Mouse (Mus musculus) limb, embryonic 15.5 days (tissue): ENCODE results near the gene Cep57. TPM values are rescaled to one million over a fixed set of nuclear protein-coding genes. Genes with fewer than 3 reads are reported as not detected.
A peak's percentile ranks its signal among the peaks of the same experiment; 100 is the strongest.

ENCODE experiments used
- ATAC-seq: fragments of 200-750 bp; cut with Nextera tagmentation; 2 replicates; pipeline ENCODE4 v1.8.0; 2017; ENCODE audit warnings: low read depth, moderate TSS enrichment; ENCODE audit not compliant: insufficient number of reproducible peaks, low FRiP score, low TSS enrichment
- H3K27ac ChIP-seq: fragments of 300-500 bp; sonication (generic); 2 replicates; pipeline ENCODE4 v1.5.1; 2015; ENCODE audit warnings: moderate library complexity, mild to moderate bottlenecking, inconsistent platforms
- H3K27me3 ChIP-seq: fragments of 300-500 bp; sonication (generic); 2 replicates; pipeline ENCODE4 v1.6.1; 2015; ENCODE audit warnings: inconsistent platforms
- H3K36me3 ChIP-seq: fragments of 300-500 bp; sonication (generic); 2 replicates; pipeline ENCODE4 v1.6.1; 2015; ENCODE audit warnings: inconsistent platforms
- H3K4me1 ChIP-seq: fragments of 300-500 bp; sonication (generic); 2 replicates; pipeline ENCODE4 v1.6.1; 2015; ENCODE audit warnings: inconsistent platforms
- H3K4me2 ChIP-seq: fragments of 300-500 bp; sonication (generic); 2 replicates; pipeline ENCODE4 v1.6.1; 2015; ENCODE audit warnings: mild to moderate bottlenecking, inconsistent platforms
- H3K4me3 ChIP-seq: fragments of 300-500 bp; sonication (generic); 2 replicates; pipeline ENCODE4 v1.5.1; 2015; ENCODE audit warnings: mild to moderate bottlenecking, inconsistent platforms
- H3K9ac ChIP-seq: fragments of 300-500 bp; sonication (generic); 2 replicates; pipeline ENCODE4 v1.6.1; 2015; ENCODE audit warnings: inconsistent platforms
- H3K9me3 ChIP-seq: fragments of 300-500 bp; sonication (generic); 2 replicates; pipeline ENCODE4 v1.6.1; 2016; ENCODE audit warnings: inconsistent platforms
- WGBS: fragments of 180-500 bp; shearing (Covaris S2); methylation state at CpG from one replicate; pipeline ENCODE4 v1.1.7; 2015; 5-methylcytosine and 5-hydroxymethylcytosine counted together
- polyA plus RNA-seq: library from polyadenylated mRNA; unstranded; fragments of >200 nt; fragmentation: Nextera tagmentation; extraction: Ambion mirVana; gene quantifications from 2 replicates; pipeline ENCODE4 v1.2.1, GENCODE M21; 2015

Cep57 gene
- 41.9 and 47.8 TPM in 2 replicates for polyA plus RNA-seq

- Histone ChIP-seq H3K4me3 (peak within 1 kb of the TSS; percentile 76), H3K27me3 (no peaks in the 10 kb centered on the region), H3K4me1 (peaks cover 17% of the 10 kb centered on the region), H3K36me3 (peaks cover 15% of the 10 kb centered on the region), H3K9ac (peak within 1 kb of the TSS; percentile 86), H3K4me2 (peak within 1 kb of the TSS; percentile 69), H3K9me3 (no peaks in the 10 kb centered on the region), H3K27ac (peak within 1 kb of the TSS; percentile 99)
- WGBS = under 1% methylated on average over 44 of the region's 44 CpGs
- peak; percentile 94 for ATAC-seq
Measured at GRCm38 (mm10) chr9:13826832-13827405, at the start of gene Cep57. Gene Cep57, minus strand, starts transcription at chr9:13827107.

- Histone ChIP-seq H3K4me3 (no peak overlapping the region), H3K27ac (no peak overlapping the region), H3K9me3 (no peaks in the 10 kb centered on the region), H3K9ac (no peak overlapping the region), H3K4me2 (no peak overlapping the region), H3K4me1 (no peaks in the 10 kb centered on the region), H3K27me3 (no peaks in the 10 kb centered on the region), H3K36me3 (no peaks in the 10 kb centered on the region)
- WGBS = 48% methylated on average over 2 of the region's 2 CpGs
- ATAC-seq = no peak
Measured at GRCm38 (mm10) chr9:13875340-13875739, 48.4 kb upstream of the Cep57 start.

DNA sequence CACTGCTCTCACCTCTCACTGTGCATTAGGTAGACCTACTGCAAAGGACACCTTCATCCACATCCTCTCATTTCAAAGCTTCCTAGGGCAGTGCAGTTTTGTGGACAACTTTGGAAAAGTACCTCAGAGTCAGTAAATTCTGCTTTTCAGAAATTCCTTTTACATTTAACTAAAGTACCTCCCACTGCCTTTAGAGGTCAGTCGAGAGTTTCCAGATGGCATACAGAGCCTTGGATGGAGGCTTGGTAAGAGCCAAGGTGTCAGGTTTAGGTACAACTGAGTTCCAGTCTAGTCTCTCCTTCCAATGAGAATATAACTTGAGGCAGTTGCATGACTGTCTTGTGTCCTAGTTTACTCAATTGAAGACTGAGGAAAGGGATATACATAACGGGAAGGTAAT is 47.5 kb upstream of the Cep57 start:
- ATAC-seq = no peak
- H3K9ac ChIP-seq = no peak overlapping the region

GRCm38 (mm10) chr9:13871631-13872030 is 44.7 kb upstream of the Cep57 start:
- H3K4me1 ChIP-seq = no peaks in the 10 kb centered on the region
- H3K9ac ChIP-seq = no peak overlapping the region
- no peaks in the 10 kb centered on the region for H3K9me3 ChIP-seq
- no peak overlapping the region for H3K27ac ChIP-seq
- no peak for ATAC-seq
- no peak overlapping the region for H3K4me3 ChIP-seq
- H3K36me3 ChIP-seq = no peaks in the 10 kb centered on the region
- 85% methylated on average over 7 of the region's 7 CpGs for WGBS
- H3K4me2 ChIP-seq = no peak overlapping the region
- no peaks in the 10 kb centered on the region for H3K27me3 ChIP-seq

More for the DNA sequence above, 47.5 kb upstream of the Cep57 start:
- Histone ChIP-seq H3K4me1 (no peaks in the 10 kb centered on the region), H3K4me2 (no peak overlapping the region), H3K4me3 (no peak overlapping the region), H3K9me3 (no peaks in the 10 kb centered on the region), H3K36me3 (no peaks in the 10 kb centered on the region), H3K27me3 (no peaks in the 10 kb centered on the region), H3K27ac (no peak overlapping the region)
- WGBS = 38% methylated on average over 2 of the region's 2 CpGs

- no peak for ATAC-seq
- 49% methylated on average over 2 of the region's 2 CpGs for WGBS
Measured at GRCm38 (mm10) chr9:13867646-13868045, 40.7 kb upstream of the Cep57 start.

DNA sequence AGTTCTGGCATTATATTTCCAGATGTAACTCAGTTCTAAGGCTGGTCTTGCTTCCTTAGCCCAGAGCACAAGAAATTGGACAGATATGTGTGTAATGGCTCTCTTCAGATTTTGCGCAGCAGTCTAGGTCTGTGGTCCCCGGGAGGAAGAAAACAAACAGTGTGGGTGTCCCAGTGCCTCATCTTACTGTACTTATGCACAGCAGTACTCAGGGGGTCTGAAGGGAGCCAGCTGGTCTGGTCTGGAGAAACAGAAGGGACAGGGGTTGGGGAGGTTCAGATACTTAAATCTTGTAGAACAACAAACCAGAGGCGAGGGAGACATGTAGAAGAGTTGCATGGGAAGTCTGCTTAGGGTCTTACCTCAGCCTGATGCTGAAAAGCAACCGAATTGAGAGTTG is 29.9 kb upstream of the Cep57 start:
- Histone ChIP-seq H3K27ac (no peak overlapping the region), H3K9ac (no peak overlapping the region), H3K9me3 (no peaks in the 10 kb centered on the region), H3K4me3 (no peak overlapping the region), H3K36me3 (no peaks in the 10 kb centered on the region), H3K27me3 (no peaks in the 10 kb centered on the region), H3K4me2 (no peak overlapping the region), H3K4me1 (no peaks in the 10 kb centered on the region)
- 71% methylated on average over 4 of the region's 4 CpGs for WGBS
- ATAC-seq = no peak

More at GRCm38 (mm10) chr9:13867646-13868045, 40.7 kb upstream of the Cep57 start:
- Histone ChIP-seq H3K9me3 (no peaks in the 10 kb centered on the region), H3K4me2 (no peak overlapping the region), H3K9ac (no peak overlapping the region), H3K4me1 (no peaks in the 10 kb centered on the region), H3K36me3 (no peaks in the 10 kb centered on the region), H3K27me3 (no peaks in the 10 kb centered on the region), H3K4me3 (no peak overlapping the region), H3K27ac (no peak overlapping the region)

DNA sequence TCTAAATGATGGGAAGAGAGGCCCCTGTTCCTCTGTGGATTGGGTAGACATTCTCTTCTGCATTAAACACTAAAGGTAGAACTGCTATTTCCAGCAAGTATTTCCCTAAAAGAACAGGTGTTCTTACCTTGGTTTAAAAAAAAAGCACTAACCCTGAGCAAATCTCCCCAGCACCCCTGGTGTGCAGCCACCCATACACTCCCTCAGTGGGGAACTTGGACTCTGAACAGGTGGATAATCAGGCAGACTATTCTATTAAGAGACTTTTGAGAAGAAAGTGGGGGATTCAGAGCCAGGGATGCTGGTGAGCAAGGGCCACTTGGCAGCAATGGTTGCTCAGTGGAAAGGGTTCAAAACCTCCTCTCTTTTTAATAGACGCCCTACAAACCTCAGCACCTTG is 29.3 kb upstream of the Cep57 start:
- WGBS = 48% methylated on average over 1 of the region's 1 CpGs
- no peaks in the 10 kb centered on the region for H3K36me3 ChIP-seq
- H3K27ac ChIP-seq = no peak overlapping the region
- no peaks in the 10 kb centered on the region for H3K4me1 ChIP-seq
- H3K4me3 ChIP-seq = no peak overlapping the region
- H3K27me3 ChIP-seq = no peaks in the 10 kb centered on the region
- ATAC-seq = no peak
- no peak overlapping the region for H3K9ac ChIP-seq
- no peak overlapping the region for H3K4me2 ChIP-seq
- no peaks in the 10 kb centered on the region for H3K9me3 ChIP-seq

DNA sequence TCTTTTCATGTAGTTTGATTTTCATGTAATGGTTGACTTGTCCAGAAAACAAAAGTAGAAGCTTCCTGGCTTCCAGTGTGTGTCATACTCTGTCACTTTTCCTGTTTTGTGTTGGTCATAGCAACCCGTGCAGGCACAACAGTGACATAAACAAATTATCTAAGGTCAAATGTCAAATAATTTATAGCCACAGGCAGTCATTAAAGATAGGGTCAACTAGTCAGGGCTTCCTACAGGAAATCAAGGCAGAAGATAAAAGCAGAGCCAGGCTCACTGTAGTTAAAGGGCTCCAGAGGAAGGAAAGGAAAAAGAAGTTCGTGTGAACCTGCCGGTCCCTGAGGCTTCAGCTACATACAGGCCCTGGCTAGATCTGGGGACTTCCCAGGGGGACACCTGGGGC is 27.0 kb upstream of the Cep57 start:
- Histone ChIP-seq H3K27ac (no peak overlapping the region), H3K9me3 (no peaks in the 10 kb centered on the region), H3K4me1 (no peaks in the 10 kb centered on the region), H3K27me3 (no peaks in the 10 kb centered on the region), H3K36me3 (no peaks in the 10 kb centered on the region), H3K9ac (no peak overlapping the region), H3K4me3 (no peak overlapping the region), H3K4me2 (no peak overlapping the region)
- 23% methylated on average over 3 of the region's 3 CpGs for WGBS
- no peak for ATAC-seq

DNA sequence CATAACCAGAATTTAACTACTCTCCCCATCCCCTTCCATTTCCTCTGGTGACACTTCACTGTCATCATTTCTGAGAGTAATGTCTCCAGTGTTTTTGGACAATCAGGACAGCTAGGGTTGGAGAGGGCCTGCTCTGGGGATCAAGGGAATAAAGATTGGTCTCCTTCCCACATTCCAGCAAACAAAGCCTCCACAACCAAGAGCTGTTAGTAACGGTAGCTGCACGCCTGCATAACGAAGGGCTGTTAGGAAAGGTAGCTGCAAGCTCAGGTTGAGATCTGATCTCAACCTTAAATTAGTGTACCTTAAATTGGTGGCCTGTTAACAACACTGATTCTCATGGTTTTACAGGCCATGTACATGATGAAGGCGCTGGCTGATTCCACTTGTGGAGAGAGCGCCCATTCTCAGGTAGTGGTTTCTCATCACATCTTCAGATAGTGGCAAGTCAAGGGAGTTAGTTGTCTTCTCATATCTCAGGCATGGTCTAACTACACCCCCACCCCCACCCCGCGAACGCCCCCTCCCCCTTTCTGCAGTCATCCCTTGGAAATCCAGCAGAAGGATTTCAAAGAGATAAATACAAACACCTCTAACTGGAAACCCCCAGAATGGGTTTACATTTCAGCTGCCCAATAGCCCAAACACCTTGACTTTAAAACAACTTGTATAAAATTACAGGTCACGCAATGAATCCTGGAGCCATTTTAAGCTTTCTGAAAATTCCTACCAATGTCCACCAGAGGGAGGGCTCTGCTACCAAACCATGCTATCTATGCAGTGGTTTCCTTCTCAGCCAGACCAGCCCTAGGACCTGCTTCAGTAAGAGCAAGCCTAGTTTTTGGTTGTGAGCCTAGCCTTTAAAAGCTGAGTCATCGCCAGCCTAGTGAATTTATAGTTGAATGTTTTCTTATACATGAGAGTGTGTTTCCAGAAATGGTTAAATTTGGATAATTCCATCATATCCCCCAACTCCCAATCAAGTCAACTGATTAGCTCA is 21.9 kb upstream of the Cep57 start:
- Histone ChIP-seq H3K9ac (no peak overlapping the region), H3K4me3 (no peak overlapping the region), H3K4me2 (no peak overlapping the region), H3K4me1 (no peaks in the 10 kb centered on the region), H3K36me3 (peaks cover 14% of the 10 kb centered on the region), H3K9me3 (no peaks in the 10 kb centered on the region), H3K27ac (no peak overlapping the region), H3K27me3 (no peaks in the 10 kb centered on the region)
- ATAC-seq = no peak
- 69% methylated on average over 10 of the region's 10 CpGs for WGBS

DNA sequence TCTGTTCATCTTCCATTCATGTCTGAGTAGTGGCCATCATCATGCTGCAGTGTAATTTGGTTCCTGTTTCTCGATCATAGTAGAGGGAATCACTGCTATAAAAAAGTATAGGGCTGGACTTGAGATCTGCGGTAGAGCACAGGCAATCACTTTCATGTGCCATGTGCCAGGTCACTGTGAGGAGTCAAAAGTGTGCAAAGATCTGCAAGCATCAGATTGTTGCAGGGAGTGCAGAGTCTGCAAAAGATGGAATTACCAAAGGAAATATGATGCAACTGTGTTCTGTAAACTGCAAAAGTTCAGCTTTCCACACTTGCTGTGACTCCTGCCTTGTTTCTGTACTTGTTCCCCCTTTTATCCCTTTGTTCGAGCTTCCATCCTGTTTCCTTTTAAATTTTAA is 20.7 kb upstream of the Cep57 start:
- H3K4me1 ChIP-seq = no peaks in the 10 kb centered on the region
- no peak overlapping the region for H3K27ac ChIP-seq
- H3K36me3 ChIP-seq = peaks cover 20% of the 10 kb centered on the region
- no peak overlapping the region for H3K4me3 ChIP-seq
- H3K9ac ChIP-seq = no peak overlapping the region
- no peaks in the 10 kb centered on the region for H3K9me3 ChIP-seq
- H3K27me3 ChIP-seq = no peaks in the 10 kb centered on the region
- WGBS = 79% methylated on average over 3 of the region's 3 CpGs
- no peak overlapping the region for H3K4me2 ChIP-seq
- no peak for ATAC-seq

GRCm38 (mm10) chr9:13836726-13837125 is 9.8 kb upstream of the Cep57 start:
- H3K27me3 ChIP-seq = no peaks in the 10 kb centered on the region
- H3K36me3 ChIP-seq = peaks cover 82% of the 10 kb centered on the region
- 75% methylated on average over 2 of the region's 2 CpGs for WGBS
- no peak overlapping the region for H3K4me3 ChIP-seq
- no peak overlapping the region for H3K27ac ChIP-seq
- no peaks in the 10 kb centered on the region for H3K9me3 ChIP-seq
- ATAC-seq = no peak
- no peaks in the 10 kb centered on the region for H3K4me1 ChIP-seq
- H3K9ac ChIP-seq = no peak overlapping the region
- H3K4me2 ChIP-seq = no peak overlapping the region

DNA sequence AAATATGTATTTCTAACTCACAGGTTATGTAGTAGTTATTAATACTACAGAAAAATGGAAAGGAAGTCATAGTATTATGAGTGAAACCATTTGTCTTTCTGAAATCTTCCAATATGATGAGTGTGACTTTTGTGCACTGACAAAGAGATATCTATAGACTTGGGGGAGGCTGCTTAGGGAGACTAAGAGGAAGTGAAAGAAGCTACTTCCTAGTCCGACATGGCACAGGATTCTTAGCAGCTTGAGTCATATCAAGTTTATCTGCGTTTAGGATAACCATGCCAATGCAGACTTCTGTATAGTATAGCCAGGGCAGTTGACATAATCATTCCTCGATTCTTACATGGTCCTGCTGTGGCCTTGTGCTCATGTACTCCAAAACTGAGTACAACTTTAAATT is 8.3 kb upstream of the Cep57 start:
- no peaks in the 10 kb centered on the region for H3K9me3 ChIP-seq
- H3K4me2 ChIP-seq = no peak overlapping the region
- no peak overlapping the region for H3K27ac ChIP-seq
- ATAC-seq = no peak
- H3K4me1 ChIP-seq = no peaks in the 10 kb centered on the region
- H3K9ac ChIP-seq = no peak overlapping the region
- 86% methylated on average over 3 of the region's 3 CpGs for WGBS
- no peak overlapping the region for H3K4me3 ChIP-seq
- H3K36me3 ChIP-seq = peaks cover 81% of the 10 kb centered on the region
- no peaks in the 10 kb centered on the region for H3K27me3 ChIP-seq
